Mouse (Mus musculus) thymus, adult 2 months (tissue): ENCODE data around the gene Clmp.

ENCODE experiments used
- CTCF ChIP-seq: fragments of 200-500 bp; IDR thresholded peaks from 2 replicates; pipeline ENCODE4 v1.5.1; 2012; ENCODE audit warnings: mild to moderate bottlenecking, control low read depth, low read length, moderate library complexity, borderline replicate concordance; ENCODE audit not compliant: control insufficient read depth, poor library complexity, insufficient read depth; ENCODE audit errors: extremely low read depth
- POLR2A ChIP-seq: fragments of 200-500 bp; IDR thresholded peaks from 2 replicates; pipeline ENCODE4 v1.6.1; 2012; ENCODE audit warnings: mild to moderate bottlenecking, low read length, control low read depth, moderate library complexity; ENCODE audit not compliant: control insufficient read depth, poor library complexity, insufficient read depth; ENCODE audit errors: extremely low read depth

GRCm38 (mm10) chr9:40694284-40694683 is 8.5 kb downstream of the Clmp start:
- TF ChIP-seq POLR2A: no peak
- TF ChIP-seq CTCF: no peak
